ENCODE assay signal across 9 mouse cellular contexts in the genomic region with DNA sequence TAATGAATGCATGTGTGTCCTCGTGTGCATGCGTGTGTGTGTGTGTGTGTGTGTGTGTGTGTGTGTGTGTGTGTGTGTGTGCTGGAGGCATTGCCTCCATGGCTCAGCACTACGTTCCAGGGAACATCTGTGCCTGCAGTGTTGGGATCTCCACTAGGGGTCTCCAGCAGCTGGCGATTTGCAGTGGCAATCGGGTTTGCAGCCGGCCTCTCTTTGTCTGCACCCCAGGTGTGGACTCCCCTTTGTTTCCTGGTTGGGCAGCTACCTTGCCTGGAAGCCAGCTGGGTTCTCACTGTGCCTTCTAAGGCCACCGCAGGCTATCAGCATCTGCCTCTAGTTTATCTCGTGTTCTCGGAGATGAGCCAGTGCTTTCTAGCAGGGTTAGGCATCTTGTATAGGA. TPM values are rescaled to one million over a fixed set of nuclear protein-coding genes. Genes with fewer than 3 reads are reported as not detected.
DNase-seq lines count a peak whose midpoint lies in the region; ATAC-seq and TF ChIP-seq lines count a peak whose summit lies in the region.
"Had no signal": no experiment of that assay in that cellular context is flagged by ENCODE, and none has a peak within 500 bp of the region (broad histone marks: within the 10 kb centered on the region; RNA-seq: fewer than 3 reads in every experiment).

No protein-coding gene starts in this region.

- TF ChIP-seq POLR2A in bone marrow macrophage, adult 2 months (IDR thresholded peaks at IDR 0.05; ENCODE audit: borderline replicate concordance, low read depth, low read length): no peak

- H3K4me2 ChIP-seq in hindbrain, embryonic 11.5 days (replicated peaks; ENCODE audit: low read depth, low read length): no peak overlapping the region

- no peaks in the 10 kb centered on the region for H3K9me3 ChIP-seq in hindbrain, embryonic 11.5 days (ENCODE audit: control insufficient read depth, low read length)

- no peak overlapping the region for H3K9ac ChIP-seq in hindbrain, embryonic 11.5 days (ENCODE audit: low read depth, low read length)

- no peak overlapping the region for H3K4me3 ChIP-seq in bone marrow macrophage, adult 2 months (ENCODE audit: insufficient read depth, low read length)
- no peak overlapping the region for H3K4me3 ChIP-seq in hindbrain, embryonic 11.5 days (ENCODE audit: low read depth, low read length)
- H3K4me3 ChIP-seq: erythroblast, embryonic 14.5 days had no signal

- no peaks in the 10 kb centered on the region for H3K4me1 ChIP-seq in bone marrow macrophage, adult 2 months (ENCODE audit: control insufficient read depth, insufficient read depth, low read length)
- H3K4me1 ChIP-seq in hindbrain, embryonic 11.5 days (replicated peaks; ENCODE audit: control insufficient read depth, insufficient read depth, low read length): 0 out of 2 replicates have a peak, but pooled peaks cover 3% of the 10 kb centered on the region

- no peak overlapping the region for H3K27ac ChIP-seq in bone marrow macrophage, adult 2 months (ENCODE audit: insufficient read depth, low read depth, low read length)
- peak overlapping the region; percentile 27; the same call in 1 of the 2 replicates for H3K27ac ChIP-seq in hindbrain, embryonic 11.5 days (ENCODE audit: low read depth, low read length)

- 1% methylated on average over 9 of the region's 9 CpGs for WGBS in hindbrain, embryonic 11.5 days

- peaks cover 4% of the 10 kb centered on the region for H3K27me3 ChIP-seq in hindbrain, embryonic 11.5 days (ENCODE audit: control insufficient read depth, insufficient read depth, low read length)

- peak; percentile 23 to 40 for DNase-seq in CD8-positive naive resting alpha-beta T cell, adult 2 months (ENCODE audit: low read depth in 2 of 2, low spot score in 2 of 2)
- DNase-seq in hindbrain, embryonic 11.5 days (ENCODE audit: low spot score): peak; percentile 87
- peak; percentile 36 to 66 for DNase-seq in layer of hippocampus, postnatal 25 days (ENCODE audit: extremely low spot score in 1 of 2, low spot score in 1 of 2)
- peak; percentile 86 for DNase-seq in lung, postnatal 36 days
- peak; percentile 88 for DNase-seq in retina, embryonic 14.5 days (ENCODE audit: low spot score)
- peak; percentile 77 for DNase-seq in thymus, postnatal 4 days

- peak; percentile 83 for TF ChIP-seq CTCF in bone marrow macrophage, adult 2 months (IDR thresholded peaks at IDR 0.05; ENCODE audit: low read depth, low read length)

- no peaks in the 10 kb centered on the region for H3K36me3 ChIP-seq in hindbrain, embryonic 11.5 days (ENCODE audit: control insufficient read depth, insufficient read depth, low read length)

- ATAC-seq in frontal cortex, adult (ENCODE audit: low TSS enrichment): peak; percentile 88
- peak; percentile 72 for ATAC-seq in hindbrain, embryonic 11.5 days (ENCODE audit: low FRiP score)

RNA-seq across cellular contexts. Expression of a gene that starts 4.9 kb away (rescaled TPM):
- polyA plus RNA-seq in bone marrow macrophage, adult 2 months (2012; ENCODE audit: insufficient read depth, insufficient read length, missing spikeins): 8.0 and 9.5 TPM in 2 replicates
- 14.4 and 19.6 TPM in 2 replicates for polyA plus RNA-seq in hindbrain, embryonic 11.5 days (2014; fragmentation: Nextera tagmentation; extraction: Ambion mirVana)
- total RNA-seq in layer of hippocampus, postnatal 25 days (2021): 10 to 100 TPM; 22.9 to 24.9 TPM
- polyA plus RNA-seq: erythroblast, embryonic 14.5 days had no signal

RNA-seq across cellular contexts. Expression of a gene that starts 56.0 kb away (rescaled TPM):
- polyA plus RNA-seq in bone marrow macrophage, adult 2 months (2012; ENCODE audit: insufficient read depth, insufficient read length, missing spikeins): not detected in 2 replicates
- polyA plus RNA-seq in hindbrain, embryonic 11.5 days (2014; fragmentation: Nextera tagmentation; extraction: Ambion mirVana): 0.11 and 0.13 TPM in 2 replicates
- under 1 TPM in 1 of 2 experiments, not detected in 1; 0.17 TPM for total RNA-seq in layer of hippocampus, postnatal 25 days (2021)
- polyA plus RNA-seq: erythroblast, embryonic 14.5 days had no signal

Comparison
In these comparisons a context has a peak if more than half of its experiments do, and no peak if none do; other contexts are left out.
1. DNase-seq: peak in every context shown above with its lines; median percentile 88 in retina, embryonic 14.5 days; 87 in hindbrain, embryonic 11.5 days; 86 in lung, postnatal 36 days; 77 in thymus, postnatal 4 days; 51 in layer of hippocampus, postnatal 25 days; 32 in CD8-positive naive resting alpha-beta T cell, adult 2 months.